12 mouse cellular contexts compared by ENCODE assay signal in the genomic region with DNA sequence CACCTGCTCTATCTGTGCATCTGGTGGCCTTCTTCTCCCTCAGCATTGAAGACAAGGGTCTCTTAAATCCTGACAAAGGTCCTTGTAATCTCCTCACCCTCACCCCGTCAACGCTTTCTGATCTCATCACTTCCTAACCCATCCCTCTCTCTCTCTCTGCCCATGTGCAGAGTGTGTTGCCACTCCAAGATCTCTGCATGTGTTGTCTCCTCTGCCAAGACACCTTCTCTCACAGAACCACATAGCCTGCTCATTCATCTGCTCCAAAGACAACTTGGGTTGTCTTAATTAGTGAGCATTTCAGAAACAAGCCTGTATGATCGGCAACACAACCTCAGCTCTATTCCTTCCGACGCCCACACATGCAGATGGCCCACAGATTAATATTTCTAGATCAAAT.
"Had no signal": no experiment of that assay in that cellular context is flagged by ENCODE, and none has a peak within 500 bp of the region (broad histone marks: within the 10 kb centered on the region; RNA-seq: fewer than 3 reads in every experiment).

No protein-coding gene starts in this region.

- DNase-seq: retina, postnatal 1 day; right cerebral cortex, adult 18-20 months; right cerebral cortex, postnatal 14 days; right cerebral cortex, postnatal 25 days; right cerebral cortex, postnatal 4 days; spleen, adult 18-20 months; thymus, adult 18-20 months; thymus, adult 2 months; thymus, postnatal 14 days; thymus, postnatal 25 days; thymus, postnatal 36 days; thymus, postnatal 4 days had no signal
